Mouse (Mus musculus) thymus, postnatal 25 days (tissue): ENCODE data around the gene Pfpl.

Source experiments
- DNase-seq: peaks from one replicate; pipeline ENCODE4 v3.0.0; 2022

Pfpl gene

DNA sequence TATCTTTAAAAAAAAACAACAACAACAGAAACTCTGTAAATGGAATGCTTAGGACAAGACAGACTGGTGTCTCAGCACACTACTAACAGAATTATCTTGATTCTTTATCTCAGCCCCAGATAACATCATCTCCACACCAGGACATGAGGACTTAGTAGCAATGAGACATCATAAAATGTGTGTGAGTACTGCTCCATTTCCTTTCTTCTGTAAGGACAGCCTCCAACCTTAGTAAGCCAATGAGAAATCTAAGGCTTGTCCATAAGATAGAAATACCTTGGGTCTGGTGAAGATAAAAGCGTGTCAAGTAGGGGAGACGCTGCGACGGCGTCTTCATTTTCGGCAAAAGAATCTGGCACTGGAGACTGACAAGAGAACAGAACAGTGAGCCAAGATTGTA lies at the start of gene Pfpl:
TSS of gene Pfpl (plus strand) at position 301 of the 400 bp plus-strand sequence.
- DNase-seq = no peak

DNA sequence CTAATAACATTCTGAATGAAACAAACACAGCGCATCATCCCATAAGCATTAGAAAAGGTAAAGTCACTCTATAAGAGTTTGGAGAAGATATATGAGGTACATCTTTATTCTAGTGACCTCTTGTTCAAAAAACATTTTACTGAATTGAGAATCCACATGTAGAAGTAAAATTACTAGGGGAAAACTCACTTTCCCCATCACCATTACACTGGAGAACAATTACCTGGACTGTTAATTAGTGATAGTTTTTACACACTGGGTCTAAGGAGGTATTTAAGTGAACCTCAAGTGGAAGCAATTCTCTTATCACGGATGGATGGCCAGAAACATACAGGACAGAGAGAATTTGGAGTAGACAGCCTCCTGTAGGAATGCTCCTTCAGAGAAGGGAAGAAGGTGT lies 40.7 kb upstream of the Pfpl start, which contains the start of gene Olfr1440:
TSS of gene Olfr1440 (plus strand) at position 301 of the 400 bp plus-strand sequence.
- DNase-seq = no peak

DNA sequence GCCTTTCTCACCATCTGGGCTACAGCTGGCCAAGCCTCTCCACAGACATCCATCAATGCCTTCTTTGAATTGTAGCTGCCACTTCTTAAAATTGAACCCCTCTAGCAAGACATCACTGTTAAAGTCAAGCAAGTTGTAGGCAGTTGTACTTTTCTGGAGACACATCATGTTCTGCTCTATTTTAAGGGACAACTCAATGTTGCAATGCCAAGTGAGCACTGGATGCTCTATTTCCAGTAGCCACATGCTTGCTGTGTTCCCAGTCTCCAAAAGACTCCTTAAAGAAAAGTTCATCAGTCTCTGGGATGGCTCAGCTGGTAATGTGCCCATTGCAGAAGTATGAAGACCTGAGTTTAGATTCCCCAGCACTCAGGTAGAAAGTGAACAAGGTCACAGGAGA lies 14.0 kb upstream of the Pfpl start:
- DNase-seq = no peak

GRCm38 (mm10) chr19:12417361-12417760 lies 10.3 kb upstream of the Pfpl start, which contains the start of gene Olfr1441:
Olfr1441 (plus strand) TSS chr19:12417433.
- no peak for DNase-seq

DNA sequence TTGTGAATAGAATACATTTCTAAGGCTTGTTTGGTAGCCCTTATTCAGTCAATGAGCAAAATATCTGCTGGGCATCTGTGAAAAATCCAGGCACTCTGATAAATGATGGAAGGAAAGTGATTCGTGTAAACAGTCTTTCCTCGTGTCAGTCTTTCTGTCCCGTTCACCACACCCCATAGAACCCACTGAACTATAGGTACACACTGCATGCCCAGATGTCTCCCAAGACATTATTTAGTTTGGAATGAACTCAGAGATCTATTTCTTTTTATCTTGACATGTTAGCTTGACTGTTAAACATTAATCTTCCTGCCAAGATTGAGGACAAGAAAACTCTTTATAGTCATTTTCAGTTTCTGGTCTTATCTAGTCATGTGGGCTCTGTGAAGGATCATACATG lies 9.4 kb upstream of the Pfpl start:
- DNase-seq = no peak

GRCm38 (mm10) chr19:12420555-12420954 lies 7.2 kb upstream of the Pfpl start:
- DNase-seq = no peak

DNA sequence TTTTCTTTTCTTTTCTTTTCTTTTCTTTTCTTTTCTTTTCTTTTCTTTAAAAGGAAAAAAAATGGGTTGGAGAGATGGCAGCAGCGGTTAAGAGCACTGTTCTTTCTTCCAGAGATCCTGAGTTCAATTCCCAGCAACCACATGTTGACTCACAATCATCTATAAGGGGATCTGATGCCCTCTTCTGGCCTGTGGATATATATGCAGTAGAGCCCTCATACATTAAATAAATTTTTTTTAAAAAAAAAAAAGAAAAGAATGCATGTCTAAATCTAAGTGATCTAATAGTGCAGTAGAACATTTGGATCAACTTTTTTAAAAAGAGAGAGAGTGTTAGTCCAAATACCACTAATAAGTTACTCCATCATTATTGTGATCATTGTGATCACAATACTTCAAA lies 6.0 kb upstream of the Pfpl start:
- DNase-seq = no peak

- no peak for DNase-seq
Observed at GRCm38 (mm10) chr19:12427101-12427500, 604 bp upstream of the Pfpl start.

GRCm38 (mm10) chr19:12433033-12433432 lies 5.3 kb downstream of the Pfpl start:
- no peak for DNase-seq

GRCm38 (mm10) chr19:12435011-12435416 lies 7.3 kb downstream of the Pfpl start:
- DNase-seq = no peak

- DNase-seq = no peak
Observed at GRCm38 (mm10) chr19:12435750-12436524, 8.2 kb downstream of the Pfpl start.

DNA sequence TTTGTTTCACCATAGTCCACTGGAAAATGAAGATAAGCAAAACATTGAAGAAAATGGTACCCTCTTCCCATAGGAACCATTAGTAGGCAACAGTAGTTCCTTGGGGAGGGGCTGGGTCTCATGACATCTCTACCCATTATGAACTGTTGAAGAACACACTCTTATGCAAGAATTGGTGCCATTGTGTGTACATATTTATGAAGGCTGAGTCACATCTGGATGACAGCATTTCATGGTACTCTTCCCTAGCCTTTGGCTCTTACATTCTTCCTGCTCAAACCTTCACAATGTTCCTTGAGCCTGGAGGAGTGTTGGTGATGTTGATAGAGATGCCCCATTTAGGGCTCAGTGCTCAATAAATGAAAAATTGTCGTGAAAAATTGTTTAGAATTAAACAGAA lies 11.9 kb downstream of the Pfpl start:
- DNase-seq = no peak

GRCm38 (mm10) chr19:12440103-12440725 lies 12.5 kb downstream of the Pfpl start:
- DNase-seq = no peak

- DNase-seq = no peak
Observed at GRCm38 (mm10) chr19:12442560-12442959, 14.9 kb downstream of the Pfpl start.

DNA sequence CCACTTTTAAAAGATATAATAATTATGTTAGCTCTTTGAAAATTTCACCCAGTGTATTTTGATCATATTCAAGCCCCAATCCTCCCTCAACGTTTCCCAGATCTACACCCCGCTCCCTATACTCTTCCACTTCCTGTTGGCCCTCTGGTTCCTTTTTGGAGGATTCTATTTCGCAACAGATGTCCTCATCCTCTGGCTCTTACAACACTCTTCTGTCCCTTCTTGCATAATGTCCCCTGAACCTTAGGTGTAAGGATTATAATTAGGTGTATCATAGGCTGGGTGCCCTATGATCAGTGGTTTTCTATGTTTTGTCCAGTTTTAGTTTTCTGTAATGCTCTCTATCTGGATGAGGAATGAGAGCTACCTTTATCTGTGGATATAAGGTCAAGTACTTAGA lies 17.3 kb downstream of the Pfpl start:
- DNase-seq = no peak

- no peak for DNase-seq
Observed at GRCm38 (mm10) chr19:12457401-12458066, 29.8 kb downstream of the Pfpl start.

- DNase-seq = no peak
Observed at GRCm38 (mm10) chr19:12459516-12459915, 31.8 kb downstream of the Pfpl start.

DNA sequence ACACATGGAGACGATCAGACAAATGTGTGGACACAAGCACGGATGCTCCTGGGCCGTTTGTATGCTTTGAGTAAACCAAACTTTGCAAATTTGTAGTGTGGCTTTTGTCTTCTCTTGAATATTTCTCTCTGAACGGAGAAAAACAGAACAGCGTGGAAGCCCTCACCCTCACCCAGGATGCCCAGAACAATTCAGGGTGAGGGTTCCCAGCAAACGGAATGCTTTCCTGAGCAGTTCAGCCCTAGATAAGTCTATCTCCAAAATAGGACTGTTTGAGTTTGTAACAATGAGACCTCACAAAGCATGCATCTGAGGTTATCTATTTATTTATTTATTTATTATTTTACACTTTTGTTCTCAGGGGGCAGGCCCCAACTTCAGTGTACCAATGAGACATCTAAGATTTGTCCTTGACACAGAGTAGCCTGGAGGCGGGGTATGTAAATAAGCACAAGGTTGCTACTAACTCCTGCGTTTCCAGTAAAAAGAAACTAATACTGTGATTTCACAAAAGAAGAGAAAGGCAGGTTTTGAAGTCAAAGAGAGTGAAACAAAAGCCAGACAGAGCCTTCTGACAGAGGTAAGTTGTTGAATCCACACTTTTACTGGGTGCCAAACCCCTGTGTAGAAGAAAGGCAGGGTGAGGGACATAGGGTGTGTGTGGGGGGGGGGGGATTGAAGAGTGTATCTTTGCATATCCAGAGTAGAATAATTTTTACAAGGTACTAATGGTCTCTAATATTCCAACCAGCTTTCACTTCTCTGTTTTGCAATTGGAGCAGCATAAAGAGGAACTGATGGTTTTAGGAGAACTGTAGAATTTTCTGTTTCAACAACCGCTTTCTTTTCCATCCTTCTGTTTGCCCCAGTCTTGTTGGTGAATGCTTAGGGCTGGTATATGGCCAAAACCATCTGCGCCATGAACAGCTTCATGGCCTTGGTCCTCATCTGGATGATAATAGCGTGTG lies 32.9 kb downstream of the Pfpl start, which contains the start of gene Mpeg1:
TSS of gene Mpeg1 (plus strand) at position 498 of the 968 bp plus-strand sequence.
- no peak for DNase-seq

DNA sequence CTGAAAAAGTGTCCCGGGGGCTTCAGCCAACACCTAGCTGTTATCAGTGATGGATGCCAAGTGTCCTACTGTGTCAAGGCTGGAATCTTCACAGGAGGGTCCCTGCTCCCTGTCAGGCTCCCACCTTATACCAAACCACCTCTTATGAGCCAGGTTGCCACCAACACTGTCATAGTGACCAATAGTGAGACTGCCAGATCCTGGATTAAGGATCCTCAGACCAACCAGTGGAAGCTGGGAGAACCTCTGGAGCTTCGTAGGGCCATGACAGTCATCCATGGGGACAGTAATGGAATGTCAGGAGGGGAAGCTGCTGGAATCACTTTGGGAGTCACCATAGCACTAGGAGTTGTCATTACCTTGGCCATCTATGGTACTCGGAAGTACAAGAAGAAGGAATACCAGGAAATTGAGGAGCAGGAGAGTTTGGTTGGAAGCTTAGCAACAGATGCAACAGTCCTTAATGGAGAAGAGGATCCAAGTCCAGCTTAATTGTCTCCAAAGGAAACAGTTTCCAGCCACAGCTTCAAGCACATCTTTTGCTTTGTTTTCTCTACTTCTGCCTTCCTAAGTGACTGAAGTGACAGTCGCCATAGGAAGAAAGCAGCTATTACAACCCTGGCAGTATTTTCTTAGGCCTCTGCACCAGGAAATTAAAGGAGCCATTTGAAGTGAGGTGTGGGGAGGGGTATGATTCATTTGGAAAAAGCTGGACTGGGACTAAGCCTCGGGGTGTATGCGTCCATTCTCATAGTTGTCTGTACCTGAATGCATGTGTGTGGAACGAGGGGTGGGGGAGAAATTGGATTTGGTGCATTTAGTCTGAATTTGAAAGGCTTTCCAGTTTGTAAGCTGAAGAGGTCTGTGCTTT lies 35.4 kb downstream of the Pfpl start:
- DNase-seq = no peak

DNA sequence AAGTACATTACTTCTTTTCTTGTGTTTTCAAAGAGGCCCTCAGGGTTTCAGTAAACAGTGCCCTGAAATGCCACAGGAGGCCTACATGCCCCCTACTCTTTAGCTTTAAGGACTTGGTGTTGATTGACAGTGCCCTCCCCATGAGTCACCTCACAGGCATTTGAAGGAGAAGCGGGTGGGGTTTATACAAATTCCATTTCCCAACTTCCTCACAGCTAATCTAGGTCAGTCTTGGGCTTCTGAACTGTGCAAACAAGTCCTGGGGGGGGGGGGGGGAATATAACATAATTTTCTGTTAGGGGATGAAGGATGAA lies 36.0 kb downstream of the Pfpl start:
- no peak for DNase-seq

- DNase-seq = no peak
Observed at GRCm38 (mm10) chr19:12464127-12464526, 36.4 kb downstream of the Pfpl start.

GRCm38 (mm10) chr19:12464674-12465073 lies 37.0 kb downstream of the Pfpl start:
- no peak for DNase-seq
